Mouse (Mus musculus): ENCODE measurements around the gene Tex13b. TPM values are rescaled to one million over a fixed set of nuclear protein-coding genes. Genes with fewer than 3 reads are reported as not detected.
"Not testable (repeated sequence)": the region's sequence is repeated elsewhere in the genome, so short reads cannot be mapped to it uniquely, and the experiment has no call there.

Tex13b gene
- not detected in 2 replicates for polyA plus RNA-seq (2015; fragmentation: Nextera tagmentation; extraction: Ambion mirVana)

GRCm38 (mm10) chrX:140813312-140814006, at the start of gene Tex13b:
TSS of gene Tex13b (minus strand) at chrX:140813433.
- H3K9me3 ChIP-seq (replicated peaks): no peaks in the 10 kb centered on the region
- no peak within 1 kb of the TSS for H3K27ac ChIP-seq
- H3K9ac ChIP-seq: no peak within 1 kb of the TSS
- no peak within 1 kb of the TSS for H3K4me2 ChIP-seq
- ATAC-seq (ENCODE audit: low read depth) (no peak), DNase-seq (no peak)
- 80% methylated on average over 22 of the region's 22 CpGs for WGBS (ENCODE audit: insufficient replicate concordance)
- no peaks in the 10 kb centered on the region for H3K27me3 ChIP-seq
- H3K36me3 ChIP-seq: no peaks in the 10 kb centered on the region
- no peak within 1 kb of the TSS for H3K4me3 ChIP-seq (replicated peaks)
- H3K4me1 ChIP-seq (replicated peaks): no peaks in the 10 kb centered on the region

- WGBS (ENCODE audit: insufficient replicate concordance): 72% methylated on average over 6 of the region's 6 CpGs
- DNase-seq (no peak), ATAC-seq (ENCODE audit: low read depth) (no peak)
- Histone ChIP-seq H3K4me2 (no peak overlapping the region), H3K9me3 (replicated peaks) (no peaks in the 10 kb centered on the region), H3K4me1 (replicated peaks) (no peaks in the 10 kb centered on the region), H3K9ac (no peak overlapping the region), H3K36me3 (no peaks in the 10 kb centered on the region), H3K27me3 (no peaks in the 10 kb centered on the region; the same call in 1 of the 2 replicates), H3K27ac (no peak overlapping the region), H3K4me3 (replicated peaks) (no peak overlapping the region)
Observed at GRCm38 (mm10) chrX:140862760-140863159, 49.5 kb upstream of the Tex13b start.

DNA sequence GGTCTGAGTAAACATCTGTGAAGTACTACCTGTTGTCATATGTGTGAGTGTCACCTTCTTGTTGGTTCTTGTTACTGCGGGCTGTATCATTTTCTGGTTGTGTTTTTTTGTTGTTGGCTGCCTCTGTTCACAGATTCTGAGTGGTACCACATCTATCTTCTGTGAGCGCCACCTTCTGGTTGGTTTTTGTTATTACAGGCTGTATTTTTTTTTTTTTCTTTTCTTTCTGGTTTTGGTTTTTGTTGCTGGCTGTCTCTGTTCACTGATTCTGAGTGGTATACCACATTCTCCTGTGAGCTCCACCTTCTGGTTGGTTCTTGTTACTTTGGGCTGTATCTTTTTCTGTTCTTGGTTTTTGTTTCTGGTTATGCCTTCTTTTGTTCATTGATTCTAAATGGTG, 44.2 kb upstream of the Tex13b start:
- Histone ChIP-seq H3K27ac (no peak overlapping the region), H3K4me3 (replicated peaks) (no peak overlapping the region), H3K4me2 (no peak overlapping the region), H3K36me3 (no peaks in the 10 kb centered on the region), H3K4me1 (replicated peaks) (no peaks in the 10 kb centered on the region), H3K27me3 (no peaks in the 10 kb centered on the region), H3K9me3 (replicated peaks) (no peaks in the 10 kb centered on the region), H3K9ac (no peak overlapping the region)
- 17% methylated on average over 2 of the region's 2 CpGs for WGBS (ENCODE audit: insufficient replicate concordance)
- ATAC-seq (ENCODE audit: low read depth): no peak
- no peak for DNase-seq

DNA sequence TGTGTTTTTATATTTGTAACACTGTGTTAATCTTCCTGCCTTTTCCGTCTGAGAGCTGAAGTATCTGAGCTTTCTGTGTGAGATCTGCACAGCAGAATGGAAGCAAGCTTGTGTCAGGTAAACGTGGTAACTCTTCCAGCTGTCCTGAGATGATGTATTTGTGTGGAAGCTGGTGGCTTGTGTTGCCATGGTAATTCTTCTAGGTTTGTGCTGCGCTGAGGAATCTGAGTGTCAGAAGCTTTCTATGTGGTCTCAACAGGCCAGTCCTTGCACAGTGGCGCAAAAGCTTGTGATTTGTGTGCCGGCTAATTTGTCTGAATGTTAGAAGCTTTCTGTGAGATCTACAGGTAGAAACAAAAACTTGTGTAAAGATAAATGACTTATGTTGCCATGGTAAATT, 43.8 kb upstream of the Tex13b start:
- not testable (repeated sequence) for H3K9me3 ChIP-seq (replicated peaks); H3K36me3 ChIP-seq; H3K27ac ChIP-seq; H3K4me2 ChIP-seq; ATAC-seq (ENCODE audit: low read depth); H3K9ac ChIP-seq; DNase-seq; H3K4me1 ChIP-seq (replicated peaks); H3K4me3 ChIP-seq (replicated peaks); H3K27me3 ChIP-seq
- 55% methylated on average over 5 of the region's 5 CpGs for WGBS (ENCODE audit: insufficient replicate concordance)

DNA sequence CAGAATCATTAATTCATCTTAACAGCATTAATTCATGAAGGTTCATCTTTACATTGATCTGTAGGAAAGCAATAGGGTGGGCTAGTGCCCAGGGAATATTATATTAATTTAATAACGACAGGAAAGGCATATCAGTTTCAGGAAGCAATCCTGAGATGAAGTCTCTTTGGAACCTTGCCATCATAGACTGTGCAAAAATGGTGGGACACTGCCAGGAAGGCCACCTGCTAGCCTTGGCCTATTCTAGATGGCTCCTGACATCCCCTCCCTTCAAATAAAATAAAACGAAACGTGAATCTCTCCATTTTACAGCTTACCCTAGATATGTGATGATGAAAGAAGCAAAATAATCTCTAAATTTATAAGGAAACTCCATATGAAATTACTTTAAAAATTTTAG, 41.3 kb upstream of the Tex13b start:
- H3K4me2 ChIP-seq: no peak overlapping the region
- H3K27ac ChIP-seq: no peak overlapping the region
- no peaks in the 10 kb centered on the region for H3K4me1 ChIP-seq (replicated peaks)
- no peaks in the 10 kb centered on the region for H3K27me3 ChIP-seq
- DNase-seq (no peak), ATAC-seq (ENCODE audit: low read depth) (no peak)
- H3K9ac ChIP-seq: no peak overlapping the region
- no peaks in the 10 kb centered on the region for H3K36me3 ChIP-seq
- H3K9me3 ChIP-seq (replicated peaks): no peaks in the 10 kb centered on the region
- 45% methylated on average over 3 of the region's 3 CpGs for WGBS (ENCODE audit: insufficient replicate concordance)
- H3K4me3 ChIP-seq (replicated peaks): no peak overlapping the region

DNA sequence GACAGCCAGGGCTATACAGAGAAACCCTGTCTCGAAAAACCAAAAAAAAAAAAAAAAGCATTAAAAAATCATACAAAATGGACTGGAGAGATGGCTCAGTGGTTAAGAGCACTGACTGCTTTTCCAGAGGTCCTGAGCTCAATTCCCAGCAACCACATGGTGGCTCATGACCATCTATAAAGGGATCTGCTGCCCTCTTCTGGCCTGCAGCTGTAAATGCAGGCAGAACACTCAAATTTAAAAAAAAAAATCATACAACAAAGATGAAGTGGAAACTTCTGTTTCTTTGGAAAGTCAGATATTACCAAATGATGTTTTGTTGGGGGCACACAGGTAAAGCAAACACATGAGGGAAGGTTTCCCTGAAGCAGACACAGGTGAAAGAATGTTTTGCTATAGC, 32.2 kb upstream of the Tex13b start:
- not testable (repeated sequence) for ATAC-seq (ENCODE audit: low read depth)

DNA sequence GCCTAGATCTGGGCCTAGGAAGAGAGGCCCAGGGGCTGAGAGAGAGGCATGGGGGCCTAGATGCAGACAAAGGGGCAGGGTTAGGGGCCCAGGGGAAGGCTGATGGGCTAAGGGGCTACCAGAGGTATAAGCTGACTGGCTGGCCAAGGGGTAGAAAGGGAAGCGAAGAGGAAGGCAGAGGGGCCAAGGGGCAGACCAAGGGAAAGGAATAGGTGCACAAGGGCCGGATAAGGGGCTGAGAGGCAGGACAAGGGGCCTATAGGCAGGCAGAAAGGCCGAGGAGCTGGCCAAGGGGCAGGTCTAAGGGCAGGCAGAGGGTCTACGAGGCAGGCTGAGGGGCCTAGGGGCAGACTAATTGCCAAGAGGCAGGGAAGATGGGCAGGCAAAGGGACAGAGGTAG, 26.7 kb upstream of the Tex13b start:
- Histone ChIP-seq H3K9me3 (replicated peaks) (no peaks in the 10 kb centered on the region), H3K36me3 (no peaks in the 10 kb centered on the region), H3K27me3 (no peaks in the 10 kb centered on the region), H3K4me2 (no peak overlapping the region), H3K9ac (no peak overlapping the region), H3K4me1 (replicated peaks) (no peaks in the 10 kb centered on the region), H3K27ac (no peak overlapping the region), H3K4me3 (replicated peaks) (no peak overlapping the region)
- DNase-seq (no peak), ATAC-seq (ENCODE audit: low read depth) (no peak)
- WGBS (ENCODE audit: insufficient replicate concordance): 41% methylated on average over 4 of the region's 4 CpGs

More for the DNA sequence above, 32.2 kb upstream of the Tex13b start:
- not testable (repeated sequence) for H3K9ac ChIP-seq; H3K9me3 ChIP-seq (replicated peaks); H3K4me3 ChIP-seq (replicated peaks); H3K36me3 ChIP-seq; H3K4me2 ChIP-seq; H3K4me1 ChIP-seq (replicated peaks); DNase-seq; H3K27ac ChIP-seq; H3K27me3 ChIP-seq
- WGBS (ENCODE audit: insufficient replicate concordance): 53% methylated on average over 1 of the region's 1 CpGs

DNA sequence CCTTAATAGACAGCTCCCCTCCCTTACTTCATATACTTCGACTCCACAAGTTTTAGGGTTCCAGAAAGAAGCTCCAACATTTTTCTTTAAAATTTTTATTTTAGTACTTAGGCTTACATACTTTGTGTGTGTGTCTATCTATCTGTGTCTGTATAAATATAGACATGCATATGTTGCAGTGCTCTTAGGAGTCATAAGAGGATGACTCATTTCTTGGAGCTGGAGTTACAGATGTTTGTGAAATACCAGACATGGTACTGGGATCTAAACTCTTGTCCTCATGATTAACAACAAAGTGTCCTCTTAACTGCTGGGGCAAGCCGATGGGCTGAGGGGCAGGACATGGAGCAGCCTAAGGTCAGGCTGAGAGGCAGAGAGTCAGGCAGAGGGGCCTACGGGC, 24.8 kb upstream of the Tex13b start:
- no peaks in the 10 kb centered on the region for H3K36me3 ChIP-seq
- ATAC-seq (ENCODE audit: low read depth) (no peak), DNase-seq (no peak)
- H3K4me3 ChIP-seq (replicated peaks): no peak overlapping the region
- no peaks in the 10 kb centered on the region for H3K27me3 ChIP-seq
- H3K4me2 ChIP-seq: no peak overlapping the region
- H3K27ac ChIP-seq: no peak overlapping the region
- H3K4me1 ChIP-seq (replicated peaks): no peaks in the 10 kb centered on the region
- H3K9me3 ChIP-seq (replicated peaks): no peaks in the 10 kb centered on the region
- WGBS (ENCODE audit: insufficient replicate concordance): 64% methylated on average over 3 of the region's 3 CpGs
- H3K9ac ChIP-seq: no peak overlapping the region

DNA sequence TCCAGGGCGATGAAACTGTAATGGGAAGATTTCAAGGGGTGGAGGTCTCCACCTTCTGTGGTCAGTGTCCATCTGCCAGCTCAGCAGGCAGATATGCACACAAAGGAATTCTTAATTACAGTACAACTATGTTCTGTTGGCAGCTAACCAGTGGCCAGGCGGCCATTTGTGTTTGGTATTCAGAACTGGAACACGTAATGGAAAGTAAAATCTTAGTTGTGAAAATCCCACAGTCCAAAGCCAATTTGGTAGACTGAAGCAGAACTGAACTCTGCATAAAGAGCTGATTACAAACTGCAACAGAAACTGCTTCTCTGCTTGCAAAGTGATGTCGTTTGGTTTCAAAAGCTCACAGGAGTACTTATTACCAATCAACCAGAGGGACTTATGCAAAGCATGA, 18.5 kb upstream of the Tex13b start:
- no peaks in the 10 kb centered on the region for H3K27me3 ChIP-seq
- no peaks in the 10 kb centered on the region for H3K9me3 ChIP-seq (replicated peaks)
- no peak overlapping the region for H3K4me3 ChIP-seq (replicated peaks)
- no peaks in the 10 kb centered on the region for H3K4me1 ChIP-seq (replicated peaks)
- no peak for DNase-seq
- H3K36me3 ChIP-seq: no peaks in the 10 kb centered on the region
- H3K27ac ChIP-seq: no peak overlapping the region
- H3K4me2 ChIP-seq: no peak overlapping the region
- WGBS (ENCODE audit: insufficient replicate concordance): 52% methylated on average over 4 of the region's 4 CpGs
- no peak overlapping the region for H3K9ac ChIP-seq
- ATAC-seq (ENCODE audit: low read depth): no peak

- no peaks in the 10 kb centered on the region for H3K27me3 ChIP-seq
- ATAC-seq (ENCODE audit: low read depth): no peak
- H3K27ac ChIP-seq: no peak overlapping the region
- no peaks in the 10 kb centered on the region for H3K4me1 ChIP-seq (replicated peaks)
- DNase-seq: no peak
- H3K36me3 ChIP-seq: no peaks in the 10 kb centered on the region
- no peak overlapping the region for H3K4me3 ChIP-seq (replicated peaks)
- H3K9me3 ChIP-seq (replicated peaks): no peaks in the 10 kb centered on the region
- no peak overlapping the region for H3K9ac ChIP-seq
- no peak overlapping the region for H3K4me2 ChIP-seq
- 67% methylated on average over 17 of the region's 17 CpGs for WGBS (ENCODE audit: insufficient replicate concordance)
Observed at GRCm38 (mm10) chrX:140822295-140822694, 9.1 kb upstream of the Tex13b start.

GRCm38 (mm10) chrX:140805340-140805739, 7.9 kb downstream of the Tex13b start:
- Histone ChIP-seq H3K27ac (no peak overlapping the region), H3K4me1 (replicated peaks) (no peaks in the 10 kb centered on the region), H3K9me3 (replicated peaks) (no peaks in the 10 kb centered on the region), H3K9ac (no peak overlapping the region), H3K4me3 (replicated peaks) (no peak overlapping the region), H3K27me3 (no peaks in the 10 kb centered on the region; the same call in 1 of the 2 replicates), H3K4me2 (no peak overlapping the region), H3K36me3 (no peaks in the 10 kb centered on the region)
- ATAC-seq (ENCODE audit: low read depth) (no peak), DNase-seq (no peak)
- 63% methylated on average over 2 of the region's 2 CpGs for WGBS (ENCODE audit: insufficient replicate concordance)

- ATAC-seq (ENCODE audit: low read depth): no peak
- no peak for DNase-seq
- whole genome bisulfite sequencing (ENCODE audit: insufficient replicate concordance): 38% methylated on average over 1 of the region's 1 CpGs
Observed at GRCm38 (mm10) chrX:140769794-140770193, 43.4 kb downstream of the Tex13b start.

More at GRCm38 (mm10) chrX:140769794-140770193, 43.4 kb downstream of the Tex13b start:
- no peak overlapping the region for H3K27ac ChIP-seq
- no peak overlapping the region for H3K4me3 ChIP-seq (replicated peaks)
- H3K9ac ChIP-seq: no peak overlapping the region
- no peaks in the 10 kb centered on the region for H3K27me3 ChIP-seq
- no peaks in the 10 kb centered on the region for H3K9me3 ChIP-seq (replicated peaks)
- no peaks in the 10 kb centered on the region for H3K36me3 ChIP-seq
- H3K4me2 ChIP-seq: no peak overlapping the region
- no peaks in the 10 kb centered on the region for H3K4me1 ChIP-seq (replicated peaks)
